Mouse (Mus musculus) kidney, embryonic 14.5 days (tissue): ENCODE measurements around the gene Kxd1. TPM values are rescaled to one million over a fixed set of nuclear protein-coding genes. Genes with fewer than 3 reads are reported as not detected.

ENCODE experiments used
- ATAC-seq: fragments of 200-750 bp; cut with Nextera tagmentation; 2 replicates; pipeline ENCODE4 v1.8.0; 2017; ENCODE audit warnings: moderate number of reproducible peaks, mild to moderate bottlenecking, moderate TSS enrichment, moderate library complexity; ENCODE audit not compliant: low FRiP score, low TSS enrichment
- H3K27ac ChIP-seq: fragments of 300-500 bp; sonication (generic); 2 replicates; pipeline ENCODE4 v1.5.1; 2014; ENCODE audit warnings: low read depth, mild to moderate bottlenecking, low read length, moderate library complexity, mixed read lengths
- H3K27me3 ChIP-seq: fragments of 300-500 bp; sonication (generic); 2 replicates; pipeline ENCODE4 v1.6.1; 2014; ENCODE audit warnings: mild to moderate bottlenecking, low read length; ENCODE audit not compliant: control insufficient read depth, insufficient read depth
- H3K36me3 ChIP-seq: fragments of 300-500 bp; sonication (generic); 2 replicates; pipeline ENCODE4 v1.6.1; 2014; ENCODE audit warnings: low read length, mixed read lengths; ENCODE audit not compliant: control insufficient read depth, insufficient read depth
- H3K4me1 ChIP-seq: fragments of 300-500 bp; sonication (generic); 2 replicates; pipeline ENCODE4 v1.6.1; 2014; ENCODE audit warnings: low read length, mixed read lengths; ENCODE audit not compliant: control insufficient read depth, insufficient read depth
- H3K4me2 ChIP-seq: fragments of 300-500 bp; sonication (generic); replicated peaks from 2 replicates; pipeline ENCODE4 v1.6.1; 2014; ENCODE audit warnings: low read depth, mild to moderate bottlenecking, low read length
- H3K4me3 ChIP-seq: fragments of 300-500 bp; sonication (generic); 2 replicates; pipeline ENCODE4 v1.5.1; 2014; ENCODE audit warnings: mild to moderate bottlenecking, low read length
- H3K9ac ChIP-seq: fragments of 300-500 bp; sonication (generic); 2 replicates; pipeline ENCODE4 v1.6.1; 2014; ENCODE audit warnings: low read depth, mild to moderate bottlenecking, low read length, moderate library complexity
- H3K9me3 ChIP-seq: fragments of 300-500 bp; sonication (generic); 2 replicates; pipeline ENCODE4 v1.6.1; 2016; ENCODE audit warnings: low read length; ENCODE audit not compliant: control insufficient read depth
- WGBS: fragments of 180-500 bp; shearing (Covaris S2); extraction: QIAGEN DNeasy Blood & Tissue Kit; methylation state at CpG from one replicate; pipeline ENCODE4 v1.1.7; 2014; 5-methylcytosine and 5-hydroxymethylcytosine counted together
- polyA plus RNA-seq: library from polyadenylated mRNA; unstranded; fragments of >200 nt; fragmentation: Nextera tagmentation; extraction: Ambion mirVana; gene quantifications from 2 replicates; pipeline ENCODE4 v1.2.1, GENCODE M21; 2014

Kxd1 gene
- polyA plus RNA-seq, 1 experiment from 2014 or later = 70.9 TPM

DNA sequence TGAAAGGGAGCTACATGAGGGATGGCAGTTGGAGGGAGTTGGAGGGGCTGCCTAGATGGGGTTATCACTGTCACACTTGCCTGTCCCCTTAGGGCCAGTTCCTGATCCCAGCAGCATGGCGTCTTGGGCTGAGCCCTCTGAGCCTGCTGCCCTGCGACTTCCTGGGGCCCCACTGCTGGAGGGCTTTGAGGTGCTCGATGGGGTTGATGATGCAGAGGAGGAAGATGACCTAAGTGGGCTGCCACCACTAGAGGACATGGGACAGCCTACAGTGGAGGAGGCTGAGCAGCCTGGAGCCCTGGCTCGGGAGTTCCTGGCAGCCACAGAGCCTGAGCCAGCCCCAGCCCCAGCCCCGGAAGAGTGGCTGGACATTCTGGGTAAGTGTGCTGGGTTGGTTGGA lies 1.5 kb upstream of the Kxd1 start:
- Histone ChIP-seq H3K27ac (no peak overlapping the region), H3K27me3 (no peaks in the 10 kb centered on the region), H3K9me3 (no peaks in the 10 kb centered on the region), H3K4me3 (no peak overlapping the region), H3K9ac (no peak overlapping the region), H3K4me2 (no peak overlapping the region), H3K4me1 (peaks cover 17% of the 10 kb centered on the region), H3K36me3 (peaks cover 41% of the 10 kb centered on the region)
- WGBS = 93% methylated on average over 5 of the region's 5 CpGs
- no peak for ATAC-seq

DNA sequence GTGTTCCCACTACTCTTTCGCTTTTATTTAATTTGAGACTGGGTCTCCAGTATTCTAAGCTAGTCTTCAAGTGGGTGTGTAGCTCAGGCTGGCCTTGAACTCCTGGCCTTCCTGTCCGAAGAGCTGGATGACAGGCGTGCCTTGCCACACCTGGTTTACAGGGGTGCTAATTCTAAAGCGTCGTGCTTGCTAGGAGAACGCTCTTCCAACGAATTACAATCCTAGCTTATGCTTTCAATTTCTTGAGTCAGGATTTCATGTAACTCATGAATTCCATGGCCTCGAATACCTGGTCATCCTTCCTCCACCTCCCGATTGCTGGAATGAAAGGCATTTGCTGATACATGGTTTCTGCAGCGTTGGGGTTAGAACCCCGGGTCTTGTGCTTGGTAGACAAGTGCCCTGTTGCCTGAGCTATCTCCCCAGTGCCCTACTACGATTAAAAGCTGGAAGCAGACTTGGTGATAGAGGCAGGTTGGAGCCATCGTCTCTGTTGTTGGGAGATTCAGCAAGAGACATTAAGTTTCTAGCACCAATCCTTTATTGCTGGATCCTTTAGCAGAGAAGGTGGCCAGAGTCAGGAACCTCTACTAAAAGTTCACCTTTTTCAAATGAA lies 534 bp upstream of the Kxd1 start:
- Histone ChIP-seq H3K9ac (peak overlapping the region; percentile 94), H3K4me1 (peaks cover 17% of the 10 kb centered on the region), H3K9me3 (no peaks in the 10 kb centered on the region), H3K4me3 (peak overlapping the region; percentile 76), H3K36me3 (peaks cover 32% of the 10 kb centered on the region), H3K4me2 (peak overlapping the region; percentile 58), H3K27me3 (no peaks in the 10 kb centered on the region), H3K27ac (peak overlapping the region; percentile 73)
- no peak for ATAC-seq
- 31% methylated on average over 13 of the region's 13 CpGs for WGBS

DNA sequence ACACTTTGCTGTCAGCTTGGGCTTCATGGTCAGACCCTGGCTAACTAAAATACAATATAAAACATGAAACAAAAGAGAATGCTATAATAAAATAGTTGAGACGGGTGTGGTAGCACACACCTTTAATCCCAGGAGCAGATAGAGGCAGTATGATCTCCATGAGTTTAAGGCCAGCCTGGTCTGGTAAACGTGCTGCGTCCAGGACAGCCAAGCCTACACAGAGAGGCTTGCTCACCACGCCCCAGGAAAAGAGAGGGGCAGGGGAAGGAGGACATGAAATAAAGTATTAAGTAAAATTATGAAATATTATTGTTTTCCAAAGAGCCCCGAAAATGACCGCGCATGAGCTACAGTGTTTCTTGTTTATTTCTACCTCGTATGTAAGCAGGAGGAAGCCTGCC lies 645 bp downstream of the Kxd1 start:
- Histone ChIP-seq H3K27me3 (no peaks in the 10 kb centered on the region), H3K9me3 (no peaks in the 10 kb centered on the region), H3K9ac (peak overlapping the region; percentile 94), H3K27ac (0 out of 2 replicates have a peak overlapping the region, but pooled peaks have one; percentile 73), H3K4me1 (peaks cover 21% of the 10 kb centered on the region), H3K4me2 (peak overlapping the region; percentile 58), H3K36me3 (peaks cover 24% of the 10 kb centered on the region), H3K4me3 (peak overlapping the region; percentile 76)
- ATAC-seq = no peak
- WGBS = 4% methylated on average over 8 of the region's 8 CpGs

DNA sequence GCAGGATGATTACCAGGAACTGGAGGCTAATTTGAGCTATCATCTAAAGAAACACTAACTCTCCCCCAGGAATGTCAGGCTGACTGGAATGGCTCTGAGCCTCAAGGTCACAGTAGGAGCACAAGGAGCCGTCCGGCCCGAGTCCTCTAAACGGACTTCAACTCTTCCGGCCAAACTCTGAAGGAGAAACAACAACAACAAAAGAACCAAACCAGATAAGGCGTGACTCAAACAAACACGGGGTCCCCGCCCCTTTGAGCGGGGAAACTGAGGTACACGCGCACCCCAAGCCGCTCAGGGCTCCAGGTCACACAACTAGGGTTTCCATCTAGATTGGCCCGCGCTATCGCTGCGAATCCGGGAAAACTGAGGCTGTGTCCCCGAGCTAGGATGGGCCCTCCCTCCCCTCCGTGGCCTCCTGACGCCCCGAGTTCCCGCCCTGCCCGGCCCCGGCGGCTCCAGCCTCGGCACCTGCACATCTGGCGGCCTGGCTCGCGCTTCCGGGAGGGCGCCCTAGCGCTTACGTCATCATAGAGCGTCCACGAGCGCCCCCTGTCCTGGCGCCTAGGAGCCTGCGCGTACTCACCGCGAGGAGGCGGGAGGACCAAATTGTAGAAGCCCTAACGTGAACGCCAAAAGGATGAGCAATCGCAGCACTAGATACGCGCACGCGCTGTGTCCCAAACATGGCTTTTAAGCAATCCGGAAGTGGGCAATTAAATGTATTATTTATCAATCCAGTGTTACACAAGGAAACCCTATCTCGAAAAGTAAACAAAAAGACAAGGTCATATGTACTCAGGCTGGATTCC lies 5.0 kb downstream of the Kxd1 start:
- no peaks in the 10 kb centered on the region for H3K9me3 ChIP-seq
- peak overlapping the region; percentile 76 for H3K9ac ChIP-seq
- H3K27me3 ChIP-seq = no peaks in the 10 kb centered on the region
- WGBS = under 1% methylated on average over 50 of the region's 51 CpGs
- ATAC-seq = peak; percentile 86
- peak overlapping the region; percentile 53 for H3K4me2 ChIP-seq
- H3K4me3 ChIP-seq = peak overlapping the region; percentile 80
- H3K36me3 ChIP-seq = peaks cover 3% of the 10 kb centered on the region; the same call in 1 of the 2 replicates
- peak overlapping the region; percentile 51 for H3K27ac ChIP-seq
- H3K4me1 ChIP-seq = peaks cover 8% of the 10 kb centered on the region; the same call in 1 of the 2 replicates

DNA sequence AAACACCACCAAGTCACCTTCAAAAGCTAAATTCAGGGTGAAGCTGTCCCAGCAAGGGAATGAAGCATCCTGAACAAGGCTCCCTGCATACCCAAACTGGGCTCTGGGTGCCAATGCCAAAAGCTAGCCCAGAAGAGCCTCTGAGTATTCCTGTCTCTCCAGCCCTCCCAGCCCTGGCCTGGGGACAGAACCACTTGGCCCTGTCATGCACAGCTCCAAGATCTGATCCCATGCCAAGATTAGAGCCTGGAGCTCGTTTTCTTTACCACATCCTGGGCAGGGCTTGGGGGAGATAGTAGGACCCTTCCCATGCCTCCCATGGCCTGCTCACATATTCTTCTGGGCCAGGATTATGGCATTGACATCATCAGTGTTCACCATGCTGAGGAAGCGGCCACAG lies 8.2 kb downstream of the Kxd1 start:
- H3K27ac ChIP-seq = no peak overlapping the region
- H3K9me3 ChIP-seq = no peaks in the 10 kb centered on the region
- no peak for ATAC-seq
- peaks cover 17% of the 10 kb centered on the region; the same call in 1 of the 2 replicates for H3K36me3 ChIP-seq
- no peak overlapping the region for H3K4me2 ChIP-seq
- H3K27me3 ChIP-seq = no peaks in the 10 kb centered on the region
- H3K9ac ChIP-seq = no peak overlapping the region
- WGBS = 63% methylated on average over 2 of the region's 2 CpGs
- H3K4me1 ChIP-seq = 0 out of 2 replicates have a peak, but pooled peaks cover 4% of the 10 kb centered on the region
- H3K4me3 ChIP-seq = no peak overlapping the region

DNA sequence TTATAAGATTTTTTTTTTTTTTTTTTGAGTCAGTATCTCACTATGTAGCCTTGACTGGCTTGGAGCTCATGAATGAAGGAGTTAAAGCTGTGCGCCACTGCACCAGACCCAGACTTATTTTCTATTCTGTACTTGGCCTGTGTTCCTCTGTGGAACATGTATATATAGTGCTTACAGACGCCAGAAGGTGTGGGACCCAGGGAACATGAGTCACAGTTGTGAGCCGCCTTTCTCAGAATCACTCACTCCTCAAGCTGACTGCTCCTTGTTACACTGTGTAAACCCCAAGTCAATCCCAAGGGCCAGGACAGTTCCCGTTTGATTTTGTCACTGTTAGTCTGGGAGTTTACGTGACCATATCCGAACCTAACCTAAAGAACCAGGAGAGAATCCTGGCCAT lies 8.7 kb downstream of the Kxd1 start:
- Histone ChIP-seq H3K27ac (no peak overlapping the region), H3K9me3 (no peaks in the 10 kb centered on the region), H3K9ac (no peak overlapping the region), H3K27me3 (no peaks in the 10 kb centered on the region), H3K4me2 (no peak overlapping the region), H3K4me1 (0 out of 2 replicates have a peak, but pooled peaks cover 4% of the 10 kb centered on the region), H3K36me3 (peaks cover 22% of the 10 kb centered on the region), H3K4me3 (no peak overlapping the region)
- ATAC-seq = no peak
- WGBS = 92% methylated on average over 6 of the region's 6 CpGs

DNA sequence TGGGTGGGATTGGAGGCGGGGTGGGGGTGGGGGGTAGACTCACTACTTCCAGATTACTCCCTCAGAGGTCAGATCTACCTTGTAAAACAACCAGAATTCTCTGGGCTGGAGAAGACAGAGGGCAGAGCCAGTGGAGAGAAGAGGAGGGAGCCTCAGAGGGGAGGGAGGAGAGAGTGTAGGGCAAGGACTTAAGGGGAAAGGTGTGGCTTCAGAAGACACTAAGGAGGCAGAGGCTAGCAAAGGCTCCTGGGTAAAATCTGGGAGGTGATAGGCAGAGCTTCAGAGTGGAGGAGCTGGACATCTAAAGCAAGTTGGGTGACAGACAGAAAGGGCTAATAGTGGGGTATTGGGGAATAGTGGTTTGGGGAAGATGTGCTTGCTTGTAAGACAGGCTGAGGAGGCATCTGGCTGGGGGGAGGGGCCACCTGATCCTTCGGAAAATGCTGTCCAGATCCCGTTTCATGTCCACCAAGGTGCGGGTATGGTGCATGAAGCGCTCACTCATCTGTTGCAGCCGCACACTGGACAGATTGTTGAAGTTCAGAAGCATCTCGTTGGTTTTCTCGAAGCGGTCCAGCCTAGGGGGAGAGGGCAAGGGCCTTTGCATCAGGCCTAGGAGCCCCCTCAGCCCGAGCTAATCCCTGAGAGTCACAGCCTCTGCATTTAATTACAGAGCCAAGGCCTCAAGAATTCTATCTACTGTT lies 9.7 kb downstream of the Kxd1 start:
- ATAC-seq = no peak
- Histone ChIP-seq H3K36me3 (peaks cover 30% of the 10 kb centered on the region), H3K4me2 (no peak overlapping the region), H3K9me3 (no peaks in the 10 kb centered on the region), H3K4me1 (0 out of 2 replicates have a peak, but pooled peaks cover 4% of the 10 kb centered on the region), H3K27ac (no peak overlapping the region), H3K4me3 (no peak overlapping the region), H3K9ac (no peak overlapping the region), H3K27me3 (no peaks in the 10 kb centered on the region)
- 61% methylated on average over 10 of the region's 10 CpGs for WGBS

DNA sequence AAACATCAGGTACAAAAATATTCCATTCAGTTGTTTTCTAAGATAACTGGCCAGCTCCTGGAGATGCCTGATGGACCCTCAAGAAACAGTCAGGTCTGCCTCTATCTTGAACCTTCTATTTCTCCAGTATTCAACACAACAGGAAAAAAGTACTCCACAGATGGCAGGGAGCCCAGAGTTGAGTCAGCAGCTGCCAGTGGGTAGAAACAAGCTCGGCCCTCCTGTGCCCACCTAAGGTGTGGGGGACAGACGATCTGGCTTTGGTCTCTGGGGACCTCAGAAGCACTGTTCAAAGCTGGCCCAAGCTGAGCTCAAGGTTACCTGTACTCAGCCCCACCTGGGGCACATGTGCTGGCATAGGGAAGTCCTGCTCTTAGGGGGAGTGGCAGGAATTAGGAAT lies 14.3 kb downstream of the Kxd1 start:
- Histone ChIP-seq H3K9me3 (no peaks in the 10 kb centered on the region), H3K27me3 (no peaks in the 10 kb centered on the region), H3K27ac (no peak overlapping the region), H3K4me3 (no peak overlapping the region), H3K36me3 (peaks cover 39% of the 10 kb centered on the region), H3K4me1 (peaks cover 8% of the 10 kb centered on the region; the same call in 1 of the 2 replicates), H3K9ac (no peak overlapping the region), H3K4me2 (no peak overlapping the region)
- 78% methylated on average over 2 of the region's 2 CpGs for whole genome bisulfite sequencing
- no peak for ATAC-seq
